Mouse (Mus musculus) thymus, adult 2 months (tissue): ENCODE measurements at regions not wholly inside any gene's neighbourhood (a gene's known extent, or its start where the extent isn't known, plus 50 kb on each side); places are given as distances from the start of the nearest gene placed in this dataset.

Source experiments
- CTCF ChIP-seq: fragments of 200-500 bp; IDR thresholded peaks from 2 replicates; pipeline ENCODE4 v1.5.1; 2012; ENCODE audit warnings: mild to moderate bottlenecking, control low read depth, low read length, moderate library complexity, borderline replicate concordance; ENCODE audit not compliant: control insufficient read depth, poor library complexity, insufficient read depth; ENCODE audit errors: extremely low read depth
- POLR2A ChIP-seq: fragments of 200-500 bp; IDR thresholded peaks from 2 replicates; pipeline ENCODE4 v1.6.1; 2012; ENCODE audit warnings: mild to moderate bottlenecking, low read length, control low read depth, moderate library complexity; ENCODE audit not compliant: control insufficient read depth, poor library complexity, insufficient read depth; ENCODE audit errors: extremely low read depth

DNA sequence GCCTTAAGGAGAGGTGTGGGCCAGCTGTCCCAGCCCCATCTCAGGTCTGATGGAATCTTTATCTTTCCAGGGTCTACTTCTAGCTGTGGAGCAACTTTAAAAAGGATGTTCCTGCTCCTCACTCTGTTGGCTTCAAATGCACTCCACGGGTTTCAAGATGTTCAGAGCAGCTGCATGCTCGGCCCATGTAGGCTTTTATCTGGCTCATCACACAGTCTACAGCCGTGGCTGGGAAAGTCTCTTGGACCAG is 61.2 kb upstream of the Cpm start:
- TF ChIP-seq POLR2A (no peak), CTCF (no peak)
